Mouse (Mus musculus) small intestine, adult 2 months (tissue): Measurements from ENCODE around the gene Tmem198b.

Experiments used
- CTCF ChIP-seq: fragments of 200-500 bp; IDR thresholded peaks from 2 replicates; pipeline ENCODE4 v1.5.1; 2012; ENCODE audit warnings: low read depth, mild to moderate bottlenecking, control low read depth, inconsistent platforms, low read length, moderate library complexity, mixed read lengths; ENCODE audit not compliant: insufficient replicate concordance, insufficient read length; ENCODE audit errors: extremely low read depth
- POLR2A ChIP-seq: fragments of 200-500 bp; IDR thresholded peaks from 2 replicates; pipeline ENCODE4 v1.6.1; 2012; ENCODE audit warnings: low read depth, mild to moderate bottlenecking, control low read depth, inconsistent platforms, low read length, moderate library complexity

DNA sequence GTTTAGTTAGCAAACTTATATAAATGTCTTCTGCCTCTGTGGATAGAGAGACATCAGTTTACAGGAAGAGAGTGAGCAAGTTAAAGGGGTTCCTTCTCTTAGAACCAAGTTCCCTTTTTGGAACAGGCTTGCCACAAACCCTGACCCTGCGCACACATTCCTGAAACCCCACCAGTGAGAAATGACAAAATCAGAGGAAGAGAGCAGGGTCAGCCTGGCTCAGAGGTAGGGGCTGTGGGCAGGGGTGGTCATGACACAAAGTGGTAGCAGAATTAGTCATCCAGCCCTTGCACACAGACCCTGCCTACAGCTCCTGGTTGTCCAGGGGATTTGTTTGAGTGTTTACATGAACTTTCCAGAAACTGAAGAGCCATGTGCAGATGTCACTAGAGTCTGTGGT lies 24.0 kb downstream of the Tmem198b start:
- no peak for TF ChIP-seq POLR2A
- TF ChIP-seq CTCF: no peak
